Mouse (Mus musculus) hindbrain, postnatal 0 days (tissue): ENCODE data around the gene Gsk3a. TPM values are rescaled to one million over a fixed set of nuclear protein-coding genes. Genes with fewer than 3 reads are reported as not detected.

Source experiments
- ATAC-seq: fragments of 200-750 bp; cut with Nextera tagmentation; 2 replicates; pipeline ENCODE4 v1.8.0; 2017; ENCODE audit warnings: mild to moderate bottlenecking, moderate TSS enrichment, moderate library complexity
- DNase-seq: peaks from one replicate; pipeline ENCODE4 v3.0.0-alpha.2; 2015; ENCODE audit warnings: low spot score
- H3K27ac ChIP-seq: fragments of 300-500 bp; sonication (generic); 2 replicates; pipeline ENCODE4 v1.5.1; 2014; ENCODE audit warnings: mild to moderate bottlenecking
- H3K27me3 ChIP-seq: fragments of 300-500 bp; sonication (generic); 2 replicates; pipeline ENCODE4 v1.6.1; 2014; ENCODE audit warnings: low read length, mixed read lengths; ENCODE audit not compliant: insufficient read depth
- H3K36me3 ChIP-seq: fragments of 300-500 bp; sonication (generic); 2 replicates; pipeline ENCODE4 v1.6.1; 2014; ENCODE audit warnings: low read length, mixed read lengths; ENCODE audit not compliant: insufficient read depth
- H3K4me1 ChIP-seq: fragments of 300-500 bp; sonication (generic); 2 replicates; pipeline ENCODE4 v1.6.1; 2014; ENCODE audit warnings: antibody characterized with exemption, low read length, mixed read lengths; ENCODE audit not compliant: insufficient read depth
- H3K4me2 ChIP-seq: fragments of 300-500 bp; sonication (generic); 2 replicates; pipeline ENCODE4 v1.6.1; 2014; ENCODE audit warnings: low read depth, mild to moderate bottlenecking, low read length, moderate library complexity, mixed read lengths
- H3K4me3 ChIP-seq: fragments of 300-500 bp; sonication (generic); 2 replicates; pipeline ENCODE4 v1.5.1; 2014; ENCODE audit warnings: low read length
- H3K9ac ChIP-seq: fragments of 300-500 bp; sonication (generic); replicated peaks from 2 replicates; pipeline ENCODE4 v1.6.1; 2014; ENCODE audit warnings: mild to moderate bottlenecking, low read length, moderate library complexity, mixed read lengths
- H3K9me3 ChIP-seq: fragments of 300-500 bp; sonication (generic); 2 replicates; pipeline ENCODE4 v1.6.1; 2016; ENCODE audit warnings: low read length, mixed read lengths
- CTCF ChIP-seq: IDR thresholded peaks from 2 replicates; pipeline ENCODE4 v1.5.1; 2016; ENCODE audit warnings: antibody characterized with exemption, control low read depth, low read depth
- WGBS: fragments of 180-500 bp; shearing (Covaris S2); extraction: QIAGEN DNeasy Blood & Tissue Kit; methylation state at CpG from one replicate; pipeline ENCODE4 v1.1.7; 2014; 5-methylcytosine and 5-hydroxymethylcytosine counted together
- polyA plus RNA-seq: library from polyadenylated mRNA; unstranded; fragments of >200 nt; fragmentation: Nextera tagmentation; extraction: Ambion mirVana; gene quantifications from 2 replicates; pipeline ENCODE4 v1.2.1, GENCODE M21; 2015
- total RNA-seq: library from RNA; depleted of rRNA; stranded (reverse); fragments of >200 nt; gene quantifications from 2 replicates; pipeline ENCODE4 v1.2.3, GENCODE M21; 2014

Gene Gsk3a
- total and polyA plus RNA-seq, 2 experiments from 2014 or later, result 19.8 to 151 TPM

DNA sequence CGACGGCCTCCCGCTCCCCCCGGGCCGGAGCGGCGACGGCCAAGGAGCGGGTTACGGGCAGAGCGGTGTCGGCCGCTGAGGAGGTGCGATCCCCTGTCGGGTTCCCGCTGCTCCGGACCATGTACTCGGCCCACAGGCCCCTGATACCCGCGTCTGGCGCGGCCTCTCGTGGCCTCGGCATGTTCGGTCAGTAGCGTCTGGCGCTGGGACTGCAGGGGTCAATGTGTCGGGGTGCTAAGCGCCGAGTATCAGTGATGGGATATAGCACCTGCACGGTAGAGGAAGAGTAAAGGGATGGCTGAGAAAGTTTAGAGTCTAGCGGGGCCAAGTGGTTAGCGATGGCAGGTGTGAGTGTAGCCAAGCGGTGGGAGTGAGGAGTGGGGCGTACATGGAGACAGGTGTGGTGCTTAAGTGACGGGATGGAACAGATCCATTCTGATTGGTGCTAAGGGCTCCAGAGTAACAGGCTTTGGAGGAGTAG lies 45.1 kb upstream of the Gsk3a start:
- Histone ChIP-seq H3K4me1 (peaks cover 35% of the 10 kb centered on the region), H3K4me2 (peak overlapping the region; percentile 92), H3K9me3 (no peaks in the 10 kb centered on the region), H3K4me3 (peak overlapping the region; percentile 82), H3K9ac (peak overlapping the region; percentile 79), H3K27me3 (no peaks in the 10 kb centered on the region), H3K27ac (peak overlapping the region; percentile 99), H3K36me3 (peaks cover 25% of the 10 kb centered on the region)
- WGBS, result 2% methylated on average over 28 of the region's 36 CpGs
- DNase-seq (peak; percentile 67), ATAC-seq (0 out of 2 replicates have a peak, but pooled peaks have one; percentile 5)
- peak; percentile 35; the same call in 1 of the 2 replicates for TF ChIP-seq CTCF

DNA sequence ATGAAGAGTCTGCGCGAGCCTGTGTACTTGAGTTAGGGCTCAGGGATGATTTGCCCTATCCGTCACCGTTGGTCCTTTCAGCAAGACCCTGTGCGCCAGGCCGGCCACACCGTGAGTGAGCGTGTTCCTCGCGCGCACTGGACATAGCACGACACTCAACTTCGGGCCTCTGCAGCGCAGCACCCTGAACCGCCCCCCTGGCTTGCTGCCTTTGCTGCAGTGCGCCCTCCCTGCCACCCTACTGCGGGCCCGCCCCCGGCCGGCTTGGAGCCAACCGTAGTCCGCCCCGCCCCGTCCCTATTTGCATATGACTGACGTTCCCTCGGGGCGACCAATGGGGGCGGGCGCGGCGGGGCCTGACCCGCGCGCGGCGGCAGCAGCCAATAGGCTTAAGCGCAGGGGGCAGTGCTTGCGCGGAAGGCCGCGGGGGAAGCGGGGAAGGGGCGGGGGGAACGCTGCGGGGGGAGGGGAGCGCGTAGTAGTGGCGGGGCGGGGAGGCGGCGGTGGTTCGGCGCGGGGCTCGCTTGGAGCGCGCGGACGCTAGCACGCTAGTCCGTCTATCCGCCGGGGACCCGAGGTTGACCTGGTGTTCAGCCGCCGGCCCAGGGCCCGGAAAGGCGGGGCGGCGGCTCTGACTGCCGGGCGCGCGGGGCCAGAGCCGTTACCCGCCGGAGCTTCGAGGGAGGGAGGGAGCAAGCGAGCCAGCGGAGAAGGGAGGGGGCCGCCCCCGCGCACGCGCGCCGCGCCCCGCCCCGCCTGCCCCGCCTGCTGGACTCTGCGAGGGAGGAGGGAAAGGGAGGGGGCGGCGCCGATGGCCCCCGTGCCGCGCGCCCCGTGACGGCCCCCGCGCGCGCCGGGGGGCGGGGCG lies 44.3 kb upstream of the Gsk3a start:
- Histone ChIP-seq H3K9ac (peak overlapping the region; percentile 79), H3K4me2 (peak overlapping the region; percentile 92), H3K27me3 (no peaks in the 10 kb centered on the region), H3K36me3 (peaks cover 16% of the 10 kb centered on the region), H3K4me1 (peaks cover 40% of the 10 kb centered on the region), H3K4me3 (peak overlapping the region; percentile 82), H3K27ac (peak overlapping the region; percentile 99), H3K9me3 (no peaks in the 10 kb centered on the region)
- peak; percentile 6; the same call in 1 of the 2 replicates for TF ChIP-seq CTCF
- under 1% methylated on average over 74 of the region's 108 CpGs for WGBS
- peak; percentile 98 for DNase-seq
- peak; percentile 83 for ATAC-seq

DNA sequence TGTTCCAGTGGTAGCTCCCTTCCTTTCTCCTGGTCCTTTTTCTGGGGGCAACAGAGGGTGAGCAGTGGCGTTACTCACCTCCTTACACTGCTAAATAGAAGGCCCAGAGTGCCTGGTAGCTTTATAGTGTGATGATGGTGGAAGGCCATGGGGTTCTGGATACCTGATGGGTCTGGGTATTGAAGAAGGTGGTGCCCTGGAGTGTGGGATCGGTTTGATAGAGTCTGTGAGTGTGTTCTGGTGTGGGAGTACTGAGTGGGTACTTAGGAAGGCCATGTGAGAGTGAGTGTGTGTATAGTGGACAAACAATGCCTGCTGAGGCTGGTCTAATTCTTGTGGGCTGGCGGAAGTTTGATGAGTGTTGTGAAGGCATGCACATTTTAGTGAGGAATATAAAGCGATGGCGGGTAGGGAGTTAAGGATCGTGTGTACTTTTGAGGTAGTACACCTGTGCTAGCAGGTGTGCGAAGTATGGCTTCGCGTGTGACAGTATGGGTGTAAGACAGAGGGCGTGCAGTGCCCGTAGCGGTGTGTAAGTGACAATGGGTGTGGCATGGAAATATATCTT lies 43.6 kb upstream of the Gsk3a start:
- peaks cover 9% of the 10 kb centered on the region for H3K36me3 ChIP-seq
- no peak for TF ChIP-seq CTCF
- H3K27ac ChIP-seq, result peak overlapping the region; percentile 99
- peak overlapping the region; percentile 82 for H3K4me3 ChIP-seq
- H3K4me2 ChIP-seq, result peak overlapping the region; percentile 92
- peak; percentile 14 for DNase-seq
- WGBS, result 16% methylated on average over 12 of the region's 12 CpGs
- no peaks in the 10 kb centered on the region for H3K9me3 ChIP-seq
- H3K9ac ChIP-seq, result peak overlapping the region; percentile 33; the same call in 1 of the 2 replicates
- peaks cover 40% of the 10 kb centered on the region for H3K4me1 ChIP-seq
- no peak; the same call in 1 of the 2 replicates for ATAC-seq
- H3K27me3 ChIP-seq, result no peaks in the 10 kb centered on the region

DNA sequence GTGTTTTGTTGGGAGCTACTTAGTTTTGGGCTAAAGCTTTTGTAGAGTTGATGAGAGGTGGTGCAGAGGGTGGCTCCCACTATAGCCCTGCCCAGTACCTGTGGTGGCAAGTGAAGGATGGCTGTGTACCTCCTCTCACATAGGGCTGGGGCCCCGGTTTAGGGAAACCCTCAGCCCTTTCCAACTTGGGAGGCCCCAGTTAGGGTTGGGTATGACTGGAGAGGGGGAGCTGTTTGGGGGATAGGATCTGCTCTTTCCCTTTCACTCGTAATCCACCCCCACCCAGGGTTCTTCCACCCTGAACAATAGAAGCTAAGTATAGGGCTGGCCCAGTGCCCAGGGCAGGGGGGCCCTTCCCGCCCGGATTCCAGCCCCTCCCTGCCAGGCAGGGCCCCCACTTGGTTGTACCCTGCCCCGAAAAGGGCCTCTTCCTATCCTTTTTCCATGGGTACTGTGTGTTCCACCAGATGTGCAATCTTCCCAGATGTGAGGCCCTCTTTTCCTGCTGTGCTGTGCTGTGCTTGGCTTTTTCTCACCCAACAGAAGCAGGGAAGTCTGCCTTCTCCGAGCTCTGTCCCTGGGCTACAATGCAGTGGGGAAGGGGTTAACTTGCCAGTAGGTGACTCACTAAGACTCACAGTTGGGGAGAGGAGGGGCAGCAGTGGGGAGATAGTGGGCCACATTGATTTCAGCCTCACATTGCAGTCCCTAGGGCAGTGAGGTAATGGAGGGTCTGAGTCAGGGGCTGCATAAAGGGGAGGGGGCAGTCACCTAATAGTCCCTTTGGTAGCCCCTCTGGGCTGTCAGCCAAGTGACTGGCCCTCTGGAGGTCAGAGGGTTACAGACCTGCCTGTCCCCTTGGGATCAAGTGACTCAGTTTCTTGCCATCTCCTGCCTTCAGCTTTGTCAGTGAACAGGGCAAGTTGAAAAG lies 42.5 kb upstream of the Gsk3a start:
- ATAC-seq, result no peak
- H3K9ac ChIP-seq, result peak overlapping the region; percentile 75
- TF ChIP-seq CTCF, result no peak
- H3K27ac ChIP-seq, result peak overlapping the region; percentile 99
- peak overlapping the region; percentile 54 for H3K4me3 ChIP-seq
- no peaks in the 10 kb centered on the region for H3K36me3 ChIP-seq
- no peaks in the 10 kb centered on the region for H3K27me3 ChIP-seq
- DNase-seq, result peak; percentile 42
- H3K9me3 ChIP-seq, result no peaks in the 10 kb centered on the region
- H3K4me1 ChIP-seq, result peaks cover 40% of the 10 kb centered on the region
- 5% methylated on average over 6 of the region's 6 CpGs for WGBS
- H3K4me2 ChIP-seq, result peak overlapping the region; percentile 92

DNA sequence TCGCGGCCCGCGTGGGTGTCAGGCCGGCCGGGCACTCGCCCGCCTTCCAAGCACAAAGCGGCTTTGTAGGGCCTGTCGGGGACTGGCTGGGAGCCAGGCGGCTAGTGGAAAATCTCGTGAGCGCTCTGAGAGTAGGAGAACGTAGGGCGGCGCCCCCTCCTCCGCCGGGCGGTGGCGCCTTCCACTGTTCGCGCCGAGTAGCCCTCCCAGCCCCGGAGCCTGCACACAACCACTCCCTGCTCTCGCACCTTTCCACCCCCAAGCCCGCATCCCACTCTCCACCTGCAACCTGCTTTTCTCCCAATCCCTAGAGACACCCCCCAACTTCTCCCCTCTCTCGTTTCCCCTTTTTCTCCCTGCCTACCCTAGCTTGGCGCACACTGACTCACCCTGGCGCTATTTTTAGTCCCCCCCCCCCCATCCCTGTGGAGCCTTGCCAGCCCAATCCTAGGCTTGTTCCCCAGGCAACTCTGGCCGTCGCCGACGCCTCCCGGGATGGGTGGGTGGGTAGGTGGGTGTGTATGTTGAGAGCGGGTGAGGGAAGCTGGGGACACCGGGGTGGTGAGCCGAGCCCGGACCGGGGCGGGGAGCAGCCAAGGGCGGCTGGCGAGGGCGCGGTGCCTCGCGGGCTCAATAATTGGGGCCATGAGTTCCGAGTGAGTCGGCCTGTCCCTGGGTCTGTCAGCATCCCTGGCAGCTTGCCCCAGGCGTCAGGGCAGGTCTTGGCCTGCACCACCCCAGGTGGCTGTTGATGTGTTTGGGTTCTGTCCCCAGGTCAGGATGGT lies 41.6 kb upstream of the Gsk3a start:
- Histone ChIP-seq H3K27me3 (no peaks in the 10 kb centered on the region), H3K27ac (peak overlapping the region; percentile 99), H3K4me1 (peaks cover 32% of the 10 kb centered on the region), H3K4me3 (peak overlapping the region; percentile 54), H3K4me2 (peak overlapping the region; percentile 92), H3K9ac (peak overlapping the region; percentile 75), H3K36me3 (no peaks in the 10 kb centered on the region), H3K9me3 (no peaks in the 10 kb centered on the region)
- ATAC-seq (peak; percentile 73), DNase-seq (peak; percentile 96)
- TF ChIP-seq CTCF, result peak; percentile 60
- under 1% methylated on average over 42 of the region's 49 CpGs for WGBS
